Comparison of ENCODE assay signal across 28 mouse cellular contexts in the genomic region with DNA sequence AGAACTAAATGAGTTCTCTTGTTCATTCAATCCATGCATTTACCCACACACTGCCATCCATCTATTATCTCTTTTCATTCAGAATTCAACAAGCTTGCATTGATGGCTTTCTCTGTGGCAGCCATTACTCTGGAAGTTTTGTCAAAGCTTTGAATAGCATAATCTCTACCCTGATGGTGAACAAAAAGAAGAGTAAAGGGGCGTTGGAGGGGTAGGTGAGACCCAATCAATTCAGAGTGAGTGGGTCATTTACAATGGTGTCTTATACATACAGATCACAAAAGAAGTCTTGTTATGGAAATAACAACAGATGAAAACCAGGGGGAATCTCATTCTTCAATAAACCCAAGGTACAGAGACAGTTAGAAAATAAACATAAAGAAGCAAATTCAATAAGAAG.
DNase-seq lines count a peak whose midpoint lies in the region; ATAC-seq lines count a peak whose summit lies in the region.
"Had no signal": no experiment of that assay in that cellular context is flagged by ENCODE, and none has a peak within 500 bp of the region (broad histone marks: within the 10 kb centered on the region; RNA-seq: fewer than 3 reads in every experiment).

No protein-coding gene starts in this region.

- no peak overlapping the region for H3K27ac ChIP-seq in hindbrain, embryonic 11.5 days (ENCODE audit: low read depth, low read length)
- H3K27ac ChIP-seq in hindbrain, embryonic 10.5 days = no peak overlapping the region
- H3K27ac ChIP-seq in neural tube, embryonic 11.5 days (ENCODE audit: low read depth, low read length) = no peak overlapping the region
- H3K27ac ChIP-seq in neural tube, embryonic 15.5 days (replicated peaks) = no peak overlapping the region
- H3K27ac ChIP-seq: forebrain, embryonic 10.5 days; heart, adult 2 months; heart, embryonic 10.5 days; heart, embryonic 13.5 days; hindbrain, embryonic 13.5 days; intestine, embryonic 15.5 days had no signal

- no peaks in the 10 kb centered on the region for H3K36me3 ChIP-seq in hindbrain, embryonic 11.5 days (ENCODE audit: control insufficient read depth, insufficient read depth, low read length)
- no peaks in the 10 kb centered on the region for H3K36me3 ChIP-seq in hindbrain, embryonic 10.5 days
- no peaks in the 10 kb centered on the region for H3K36me3 ChIP-seq in neural tube, embryonic 11.5 days (ENCODE audit: control insufficient read depth, insufficient read depth, low read length)
- H3K36me3 ChIP-seq in neural tube, embryonic 15.5 days = no peaks in the 10 kb centered on the region
- H3K36me3 ChIP-seq: forebrain, embryonic 10.5 days; G1E; heart, embryonic 10.5 days; heart, embryonic 13.5 days; hindbrain, embryonic 13.5 days; intestine, embryonic 15.5 days had no signal

- H3K4me2 ChIP-seq in hindbrain, embryonic 11.5 days (replicated peaks; ENCODE audit: low read depth, low read length) = no peak overlapping the region
- no peak overlapping the region for H3K4me2 ChIP-seq in neural tube, embryonic 11.5 days (ENCODE audit: low read depth)
- no peak overlapping the region for H3K4me2 ChIP-seq in neural tube, embryonic 15.5 days
- H3K4me2 ChIP-seq: heart, embryonic 13.5 days; hindbrain, embryonic 13.5 days; intestine, embryonic 15.5 days had no signal

- no peak overlapping the region for H3K9ac ChIP-seq in hindbrain, embryonic 11.5 days (ENCODE audit: low read depth, low read length)
- no peak overlapping the region for H3K9ac ChIP-seq in neural tube, embryonic 11.5 days (ENCODE audit: low read length)
- no peak overlapping the region for H3K9ac ChIP-seq in neural tube, embryonic 15.5 days (replicated peaks)
- H3K9ac ChIP-seq: heart, embryonic 13.5 days; hindbrain, embryonic 13.5 days; intestine, embryonic 15.5 days had no signal

- H3K27me3 ChIP-seq in hindbrain, embryonic 11.5 days (ENCODE audit: control insufficient read depth, insufficient read depth, low read length) = no peaks in the 10 kb centered on the region
- no peaks in the 10 kb centered on the region for H3K27me3 ChIP-seq in hindbrain, embryonic 10.5 days (ENCODE audit: insufficient read depth, poor library complexity, severe bottlenecking)
- no peaks in the 10 kb centered on the region for H3K27me3 ChIP-seq in neural tube, embryonic 11.5 days (ENCODE audit: control insufficient read depth, insufficient read depth, low read length)
- no peaks in the 10 kb centered on the region for H3K27me3 ChIP-seq in neural tube, embryonic 15.5 days (replicated peaks)
- H3K27me3 ChIP-seq: CH12.LX; heart, embryonic 13.5 days; hindbrain, embryonic 13.5 days; intestine, embryonic 15.5 days; Patski had no signal

- no peaks in the 10 kb centered on the region for H3K4me1 ChIP-seq in hindbrain, embryonic 11.5 days (replicated peaks; ENCODE audit: control insufficient read depth, insufficient read depth, low read length)
- H3K4me1 ChIP-seq in hindbrain, embryonic 10.5 days (replicated peaks) = 0 out of 2 replicates have a peak, but pooled peaks cover 10% of the 10 kb centered on the region
- no peaks in the 10 kb centered on the region for H3K4me1 ChIP-seq in neural tube, embryonic 11.5 days (ENCODE audit: control insufficient read depth, insufficient read depth, low read length)
- no peaks in the 10 kb centered on the region for H3K4me1 ChIP-seq in neural tube, embryonic 15.5 days
- H3K4me1 ChIP-seq: heart, embryonic 10.5 days; heart, embryonic 13.5 days; hindbrain, embryonic 13.5 days; intestine, embryonic 15.5 days had no signal

- H3K4me3 ChIP-seq in hindbrain, embryonic 11.5 days (ENCODE audit: low read depth, low read length) = no peak overlapping the region
- H3K4me3 ChIP-seq in hindbrain, embryonic 10.5 days = no peak overlapping the region
- H3K4me3 ChIP-seq in neural tube, embryonic 11.5 days (ENCODE audit: low read depth, low read length) = no peak overlapping the region
- no peak overlapping the region for H3K4me3 ChIP-seq in neural tube, embryonic 15.5 days (replicated peaks)
- H3K4me3 ChIP-seq: forebrain, embryonic 10.5 days; heart, adult 2 months; heart, embryonic 10.5 days; heart, embryonic 13.5 days; hindbrain, embryonic 13.5 days; intestine, embryonic 15.5 days had no signal

- H3K9me3 ChIP-seq in hindbrain, embryonic 11.5 days (ENCODE audit: control insufficient read depth, low read length) = no peaks in the 10 kb centered on the region
- H3K9me3 ChIP-seq in hindbrain, embryonic 10.5 days = no peaks in the 10 kb centered on the region
- H3K9me3 ChIP-seq in neural tube, embryonic 11.5 days (ENCODE audit: control insufficient read depth, low read length) = no peaks in the 10 kb centered on the region
- H3K9me3 ChIP-seq in neural tube, embryonic 15.5 days (replicated peaks) = no peaks in the 10 kb centered on the region
- H3K9me3 ChIP-seq: forebrain, embryonic 10.5 days; G1E; heart, embryonic 10.5 days; heart, embryonic 13.5 days; hindbrain, embryonic 13.5 days; intestine, embryonic 15.5 days had no signal

- DNase-seq in hindbrain, embryonic 11.5 days (ENCODE audit: low spot score) = peak; percentile 2
- no peak for DNase-seq in hindbrain, embryonic 10.5 days (ENCODE audit: low spot score)
- DNase-seq in neural tube, embryonic 11.5 days (ENCODE audit: low spot score) = no peak
- peak; percentile 15 for DNase-seq in embryo, embryonic 11 days
- no peak for DNase-seq in spleen, adult 12 weeks (ENCODE audit: low spot score)
- DNase-seq in right cerebral cortex, postnatal 10 days (ENCODE audit: low spot score in 2 of 2) = no peak
- DNase-seq: adrenal gland, postnatal 10 days; adrenal gland, postnatal 36 days; B cell, adult 2 months; cerebellum, adult 11 months; cerebellum, adult 2 months; cerebellum, adult 9-11 months; cerebellum, postnatal 36 days; gastrocnemius, postnatal 25 days; heart, adult 2 months; heart, postnatal 14 days; heart, postnatal 4 days had no signal

- WGBS in hindbrain, embryonic 11.5 days = 24% methylated on average over 1 of the region's 1 CpGs
- WGBS in hindbrain, embryonic 10.5 days = 32% methylated on average over 1 of the region's 1 CpGs
- WGBS in neural tube, embryonic 11.5 days = 47% methylated on average over 1 of the region's 1 CpGs
- 18% methylated on average over 1 of the region's 1 CpGs for WGBS in neural tube, embryonic 15.5 days

- peak; percentile 89 for ATAC-seq in hindbrain, embryonic 11.5 days (ENCODE audit: low FRiP score)
- peak; percentile 82; the same call in 1 of the 2 replicates for ATAC-seq in neural tube, embryonic 11.5 days (ENCODE audit: insufficient read depth, low FRiP score, low TSS enrichment)
- ATAC-seq in neural tube, embryonic 15.5 days (ENCODE audit: low FRiP score) = no peak
- ATAC-seq: forebrain, embryonic 14.5 days; hindbrain, embryonic 16.5 days; intestine, embryonic 15.5 days; Patski had no signal

Comparison
In these comparisons a context has a peak if more than half of its experiments do, and no peak if none do; other contexts are left out.
1. DNase-seq: peak in hindbrain, embryonic 11.5 days (single experiment) and embryo, embryonic 11 days (single experiment); none in hindbrain, embryonic 10.5 days (single experiment), neural tube, embryonic 11.5 days (single experiment), spleen, adult 12 weeks (single experiment) and right cerebral cortex, postnatal 10 days (0 of 2).